Mouse (Mus musculus): ENCODE measurements around the gene Slc20a1.

- TF ChIP-seq POLR2A (IDR thresholded peaks at IDR 0.05; ENCODE audit: borderline replicate concordance, extremely low read depth, low read depth, low read length): no peak
- TF ChIP-seq CTCF (IDR thresholded peaks at IDR 0.05; ENCODE audit: insufficient read depth, low read length): no peak
These were observed 30.8 kb downstream of the Slc20a1 start for GRCm38 (mm10) chr2:129229316-129229715.

Measured in lung, adult 2 months (tissue).